Mouse (Mus musculus): ENCODE measurements around the gene 9930111J21Rik2.

- no peak for TF ChIP-seq CTCF (IDR thresholded peaks at IDR 0.05; ENCODE audit: low read depth, low read length)
- no peak for TF ChIP-seq POLR2A (IDR thresholded peaks at IDR 0.05; ENCODE audit: extremely low read depth, insufficient read depth, low read length)
Measured at GRCm38 (mm10) chr11:49081356-49081755, 30.3 kb upstream of the 9930111J21Rik2 start.

Measured in liver, adult 2 months (tissue).